Mouse (Mus musculus) ES-Bruce4 (cell line): Measurements from ENCODE around the gene Pfkfb1. TPM values are rescaled to one million over a fixed set of nuclear protein-coding genes. Genes with fewer than 3 reads are reported as not detected.
A peak's percentile ranks its signal among the peaks of the same experiment; 100 is the strongest.

ENCODE experiments used
- H3K27ac ChIP-seq: 2 replicates; pipeline ENCODE4 v1.5.1; 2012; ENCODE audit warnings: low read length, inconsistent platforms; ENCODE audit not compliant: insufficient read depth
- H3K27me3 ChIP-seq: 2 replicates; pipeline ENCODE4 v1.6.1; 2012; ENCODE audit warnings: mild to moderate bottlenecking, low read length, inconsistent platforms; ENCODE audit not compliant: control insufficient read depth, poor library complexity, insufficient read depth, severe bottlenecking
- H3K36me3 ChIP-seq: 2 replicates; pipeline ENCODE4 v1.6.1; 2012; ENCODE audit warnings: inconsistent platforms, mild to moderate bottlenecking, low read length, moderate library complexity; ENCODE audit not compliant: control insufficient read depth, poor library complexity, insufficient read depth, severe bottlenecking
- H3K4me1 ChIP-seq: one replicate; pipeline ENCODE4 v1.8.1; 2011; ENCODE audit warnings: low read length; ENCODE audit not compliant: control insufficient read depth, insufficient read depth
- H3K4me3 ChIP-seq: 2 replicates; pipeline ENCODE4 v1.5.1; 2011; ENCODE audit warnings: low read depth, mild to moderate bottlenecking, low read length
- H3K9ac ChIP-seq: 2 replicates; pipeline ENCODE4 v1.6.1; 2012; ENCODE audit warnings: low read depth, mild to moderate bottlenecking, inconsistent platforms; ENCODE audit not compliant: poor library complexity, severe bottlenecking
- H3K9me3 ChIP-seq: replicated peaks from 2 replicates; pipeline ENCODE4 v1.6.1; 2012; ENCODE audit warnings: mild to moderate bottlenecking, low read length, inconsistent platforms; ENCODE audit not compliant: control insufficient read depth, poor library complexity, insufficient read depth, severe bottlenecking
- CTCF ChIP-seq: IDR thresholded peaks from one replicate; pipeline ENCODE4 v1.8.1; 2011; ENCODE audit warnings: low read depth, low read length
- EP300 ChIP-seq: IDR thresholded peaks from 2 replicates; pipeline ENCODE4 v1.6.1; 2011; ENCODE audit warnings: low read depth, low read length; ENCODE audit not compliant: insufficient read depth
- POLR2A ChIP-seq: IDR thresholded peaks from one replicate; pipeline ENCODE4 v1.8.1; 2011; ENCODE audit warnings: low read length; ENCODE audit not compliant: insufficient read depth
- polyA plus RNA-seq: library from polyadenylated mRNA; stranded (reverse); fragments of >200 nt; gene quantifications from 2 replicates; pipeline ENCODE4 v1.2.4, GENCODE M21; 2011; ENCODE audit warnings: low read depth; ENCODE audit not compliant: missing spikeins, insufficient read depth, insufficient read length

The Pfkfb1 gene
- polyA plus RNA-seq, result 34.8 and 36.0 TPM in 2 replicates

GRCm38 (mm10) chrX:150588023-150588764, at the start of gene Pfkfb1:
TSS of gene Pfkfb1 (plus strand) at chrX:150588229.
- no peak for TF ChIP-seq EP300
- TF ChIP-seq CTCF, result peak; percentile 42
- peak; percentile 17 for TF ChIP-seq POLR2A
- no peaks in the 10 kb centered on the region for H3K9me3 ChIP-seq
- peak within 1 kb of the TSS; percentile 67 for H3K9ac ChIP-seq
- H3K4me3 ChIP-seq, result peak within 1 kb of the TSS; percentile 93
- no peaks in the 10 kb centered on the region for H3K27me3 ChIP-seq
- H3K4me1 ChIP-seq, result peaks cover 2% of the 10 kb centered on the region
- H3K36me3 ChIP-seq, result peaks cover 15% of the 10 kb centered on the region
- H3K27ac ChIP-seq, result peak within 1 kb of the TSS; percentile 93

GRCm38 (mm10) chrX:150540111-150540510, 47.9 kb upstream of the Pfkfb1 start:
- H3K4me1 ChIP-seq, result no peaks in the 10 kb centered on the region
- no peak for TF ChIP-seq POLR2A
- no peak for TF ChIP-seq CTCF
- H3K36me3 ChIP-seq, result no peaks in the 10 kb centered on the region
- H3K27me3 ChIP-seq, result no peaks in the 10 kb centered on the region
- H3K27ac ChIP-seq, result no peak overlapping the region
- no peak overlapping the region for H3K9ac ChIP-seq
- H3K4me3 ChIP-seq, result no peak overlapping the region
- no peaks in the 10 kb centered on the region for H3K9me3 ChIP-seq

- Histone ChIP-seq H3K9me3 (no peaks in the 10 kb centered on the region), H3K4me3 (no peak overlapping the region)
- no peak for TF ChIP-seq POLR2A
- no peak for TF ChIP-seq CTCF
- no peak for TF ChIP-seq EP300
Observed at GRCm38 (mm10) chrX:150541684-150542083, 46.3 kb upstream of the Pfkfb1 start.

GRCm38 (mm10) chrX:150547239-150547638, 40.8 kb upstream of the Pfkfb1 start, which contains the start of gene Alas2:
TSS of gene Alas2 (plus strand) at chrX:150547375.
- 0 out of 2 replicates have a peak, but pooled peaks cover 2% of the 10 kb centered on the region for H3K36me3 ChIP-seq
- H3K9ac ChIP-seq, result no peak within 1 kb of the TSS
- no peak within 1 kb of the TSS for H3K27ac ChIP-seq
- H3K9me3 ChIP-seq, result no peaks in the 10 kb centered on the region
- H3K4me3 ChIP-seq, result no peak within 1 kb of the TSS
- no peaks in the 10 kb centered on the region for H3K4me1 ChIP-seq
- TF ChIP-seq CTCF, result no peak
- TF ChIP-seq POLR2A, result no peak
- no peak for TF ChIP-seq EP300
- H3K27me3 ChIP-seq, result no peaks in the 10 kb centered on the region

More at GRCm38 (mm10) chrX:150541684-150542083, 46.3 kb upstream of the Pfkfb1 start:
- Histone ChIP-seq H3K4me1 (no peaks in the 10 kb centered on the region), H3K36me3 (no peaks in the 10 kb centered on the region), H3K27ac (no peak overlapping the region), H3K27me3 (no peaks in the 10 kb centered on the region), H3K9ac (no peak overlapping the region)

GRCm38 (mm10) chrX:150549639-150550038, 38.4 kb upstream of the Pfkfb1 start:
- no peaks in the 10 kb centered on the region for H3K27me3 ChIP-seq
- no peaks in the 10 kb centered on the region for H3K9me3 ChIP-seq
- H3K9ac ChIP-seq, result no peak overlapping the region

GRCm38 (mm10) chrX:150551986-150552385, 36.0 kb upstream of the Pfkfb1 start:
- no peak overlapping the region for H3K4me3 ChIP-seq
- H3K4me1 ChIP-seq, result no peaks in the 10 kb centered on the region
- H3K9me3 ChIP-seq, result no peaks in the 10 kb centered on the region
- TF ChIP-seq EP300, result no peak
- TF ChIP-seq CTCF, result no peak
- TF ChIP-seq POLR2A, result no peak
- H3K27me3 ChIP-seq, result no peaks in the 10 kb centered on the region
- no peak overlapping the region for H3K9ac ChIP-seq
- H3K36me3 ChIP-seq, result peaks cover 2% of the 10 kb centered on the region; the same call in 1 of the 2 replicates
- H3K27ac ChIP-seq, result no peak overlapping the region

More at GRCm38 (mm10) chrX:150549639-150550038, 38.4 kb upstream of the Pfkfb1 start:
- peaks cover 2% of the 10 kb centered on the region; the same call in 1 of the 2 replicates for H3K36me3 ChIP-seq
- no peak for TF ChIP-seq EP300
- TF ChIP-seq POLR2A, result no peak
- no peak for TF ChIP-seq CTCF
- H3K27ac ChIP-seq, result no peak overlapping the region
- H3K4me3 ChIP-seq, result no peak overlapping the region
- H3K4me1 ChIP-seq, result no peaks in the 10 kb centered on the region
